Mouse (Mus musculus) liver, embryonic 13.5 days (tissue): Measurements from ENCODE around the gene Dock1. TPM values are rescaled to one million over a fixed set of nuclear protein-coding genes. Genes with fewer than 3 reads are reported as not detected.

Experiments used
- ATAC-seq: fragments of 200-750 bp; cut with Nextera tagmentation; 2 replicates; pipeline ENCODE4 v1.8.0; 2017; ENCODE audit warnings: low read depth, mild to moderate bottlenecking, moderate number of reproducible peaks, moderate library complexity
- DNase-seq: peaks from one replicate; pipeline ENCODE4 v3.0.0; 2022
- H3K27ac ChIP-seq: fragments of 300-500 bp; sonication (generic); 2 replicates; pipeline ENCODE4 v1.5.1; 2015; ENCODE audit warnings: moderate library complexity, mild to moderate bottlenecking, inconsistent platforms
- H3K27me3 ChIP-seq: fragments of 300-500 bp; sonication (generic); 2 replicates; pipeline ENCODE4 v1.6.1; 2015; ENCODE audit warnings: mild to moderate bottlenecking, inconsistent platforms
- H3K36me3 ChIP-seq: fragments of 300-500 bp; sonication (generic); 2 replicates; pipeline ENCODE4 v1.6.1; 2015; ENCODE audit warnings: mild to moderate bottlenecking, inconsistent platforms
- H3K4me1 ChIP-seq: fragments of 300-500 bp; sonication (generic); replicated peaks from 2 replicates; pipeline ENCODE4 v1.6.1; 2015; ENCODE audit warnings: inconsistent platforms
- H3K4me2 ChIP-seq: fragments of 300-500 bp; sonication (generic); 2 replicates; pipeline ENCODE4 v1.6.1; 2015; ENCODE audit warnings: inconsistent platforms, mild to moderate bottlenecking, moderate library complexity
- H3K4me3 ChIP-seq: fragments of 300-500 bp; sonication (generic); replicated peaks from 2 replicates; pipeline ENCODE4 v1.5.1; 2015; ENCODE audit warnings: mild to moderate bottlenecking, inconsistent platforms
- H3K9ac ChIP-seq: fragments of 300-500 bp; sonication (generic); 2 replicates; pipeline ENCODE4 v1.6.1; 2015; ENCODE audit warnings: mild to moderate bottlenecking, inconsistent platforms
- H3K9me3 ChIP-seq: fragments of 300-500 bp; sonication (generic); replicated peaks from 2 replicates; pipeline ENCODE4 v1.6.1; 2016; ENCODE audit warnings: inconsistent platforms
- WGBS: fragments of 180-500 bp; shearing (Covaris S2); methylation state at CpG from one replicate; pipeline ENCODE4 v1.1.7; 2015; ENCODE audit not compliant: insufficient replicate concordance; 5-methylcytosine and 5-hydroxymethylcytosine counted together
- polyA plus RNA-seq: library from polyadenylated mRNA; unstranded; fragments of >200 nt; fragmentation: Nextera tagmentation; extraction: Ambion mirVana; gene quantifications from 2 replicates; pipeline ENCODE4 v1.2.1, GENCODE M21; 2015

The Dock1 gene
- polyA plus RNA-seq, 1 experiment from 2014 or later: 2.6 TPM

GRCm38 (mm10) chr7:134725551-134726529 is 55.4 kb downstream of the Dock1 start:
- ATAC-seq: no peak

DNA sequence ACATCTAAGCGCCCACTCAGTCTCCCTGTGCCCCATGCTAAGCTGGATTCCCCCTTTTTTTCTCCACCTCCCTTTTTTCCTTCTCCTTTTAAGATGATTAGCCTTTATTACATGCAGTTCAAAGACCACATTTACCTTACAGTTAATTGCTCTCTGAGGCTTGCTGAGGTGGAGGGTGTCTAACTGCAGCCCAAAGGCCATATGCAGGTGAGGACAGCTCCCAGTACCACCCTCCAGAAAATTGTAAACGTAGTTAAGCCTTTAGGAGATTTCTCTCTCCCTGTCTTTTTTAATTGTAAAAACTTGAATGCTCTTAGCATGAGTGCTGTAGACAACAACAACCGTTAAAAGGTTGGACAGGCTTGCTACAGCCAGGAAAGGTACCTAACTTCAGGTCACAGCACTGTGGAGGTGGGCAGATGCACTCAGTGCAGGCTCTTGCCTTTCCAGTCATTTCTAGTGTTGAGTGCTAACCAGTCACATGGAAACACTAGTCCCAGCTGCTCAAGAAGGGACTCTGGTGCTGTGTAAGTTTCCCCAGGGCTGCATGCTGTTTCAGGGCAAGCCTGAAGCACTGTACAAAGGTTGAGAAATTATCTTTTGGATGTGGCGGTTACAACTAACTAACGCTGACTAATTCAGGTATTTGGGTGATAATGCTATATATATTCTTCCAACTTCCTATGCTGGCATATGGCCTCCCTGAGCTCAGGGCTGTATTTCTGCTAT is 56.2 kb downstream of the Dock1 start:
- Histone ChIP-seq H3K27me3 (no peaks in the 10 kb centered on the region), H3K4me2 (no peak overlapping the region), H3K9me3 (no peaks in the 10 kb centered on the region), H3K27ac (no peak overlapping the region), H3K4me3 (no peak overlapping the region), H3K9ac (no peak overlapping the region), H3K4me1 (peaks cover 8% of the 10 kb centered on the region; the same call in 1 of the 2 replicates), H3K36me3 (no peaks in the 10 kb centered on the region)
- 73% methylated on average over 5 of the region's 5 CpGs for WGBS
- ATAC-seq (no peak), DNase-seq (no peak)

More at GRCm38 (mm10) chr7:134725551-134726529, 55.4 kb downstream of the Dock1 start:
- Histone ChIP-seq H3K27ac (no peak overlapping the region), H3K9ac (no peak overlapping the region), H3K9me3 (no peaks in the 10 kb centered on the region), H3K4me3 (no peak overlapping the region), H3K27me3 (no peaks in the 10 kb centered on the region), H3K36me3 (no peaks in the 10 kb centered on the region), H3K4me1 (peaks cover 8% of the 10 kb centered on the region; the same call in 1 of the 2 replicates), H3K4me2 (no peak overlapping the region)
- no peak for DNase-seq
- WGBS: 37% methylated on average over 11 of the region's 11 CpGs

DNA sequence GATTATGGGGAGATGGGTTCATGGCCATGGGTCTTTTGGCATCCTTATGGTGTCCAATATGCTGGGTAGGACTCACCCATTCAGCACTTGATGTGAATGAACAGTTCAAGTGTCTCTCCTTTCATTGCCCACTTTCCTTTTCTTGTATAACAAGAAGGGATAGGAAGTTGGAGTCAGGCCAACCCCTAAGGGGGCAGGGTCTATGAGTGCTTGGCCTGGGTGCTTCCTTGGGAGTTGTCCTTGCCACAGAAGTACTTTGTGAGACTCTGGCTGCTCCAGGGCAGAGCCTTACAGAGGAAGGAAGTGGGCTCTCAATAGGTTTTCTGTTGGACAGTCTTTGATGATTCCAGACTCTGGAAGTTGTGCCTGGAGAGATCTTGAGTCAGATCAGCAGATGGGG is 58.9 kb downstream of the Dock1 start:
- Histone ChIP-seq H3K4me3 (no peak overlapping the region), H3K4me1 (peaks cover 8% of the 10 kb centered on the region; the same call in 1 of the 2 replicates), H3K27ac (no peak overlapping the region), H3K9me3 (no peaks in the 10 kb centered on the region), H3K36me3 (no peaks in the 10 kb centered on the region), H3K27me3 (no peaks in the 10 kb centered on the region), H3K9ac (no peak overlapping the region), H3K4me2 (no peak overlapping the region)
- ATAC-seq: no peak
- DNase-seq: no peak

GRCm38 (mm10) chr7:134730406-134731126 is 60.1 kb downstream of the Dock1 start:
- H3K27me3 ChIP-seq: no peaks in the 10 kb centered on the region
- DNase-seq (no peak), ATAC-seq (no peak)
- H3K27ac ChIP-seq: no peak overlapping the region
- no peaks in the 10 kb centered on the region for H3K9me3 ChIP-seq
- no peaks in the 10 kb centered on the region for H3K36me3 ChIP-seq
- 0 out of 2 replicates have a peak, but pooled peaks cover under 1% of the 10 kb centered on the region for H3K4me1 ChIP-seq
- no peak overlapping the region for H3K9ac ChIP-seq
- no peak overlapping the region for H3K4me3 ChIP-seq
- H3K4me2 ChIP-seq: no peak overlapping the region
- 57% methylated on average over 3 of the region's 3 CpGs for WGBS

GRCm38 (mm10) chr7:134747059-134747458 is 76.6 kb downstream of the Dock1 start:
- Histone ChIP-seq H3K4me1 (no peaks in the 10 kb centered on the region), H3K9ac (no peak overlapping the region), H3K36me3 (peaks cover 10% of the 10 kb centered on the region), H3K27ac (no peak overlapping the region), H3K4me3 (no peak overlapping the region), H3K4me2 (no peak overlapping the region), H3K27me3 (no peaks in the 10 kb centered on the region), H3K9me3 (no peaks in the 10 kb centered on the region)
- ATAC-seq (no peak), DNase-seq (no peak)
- 70% methylated on average over 4 of the region's 4 CpGs for WGBS

DNA sequence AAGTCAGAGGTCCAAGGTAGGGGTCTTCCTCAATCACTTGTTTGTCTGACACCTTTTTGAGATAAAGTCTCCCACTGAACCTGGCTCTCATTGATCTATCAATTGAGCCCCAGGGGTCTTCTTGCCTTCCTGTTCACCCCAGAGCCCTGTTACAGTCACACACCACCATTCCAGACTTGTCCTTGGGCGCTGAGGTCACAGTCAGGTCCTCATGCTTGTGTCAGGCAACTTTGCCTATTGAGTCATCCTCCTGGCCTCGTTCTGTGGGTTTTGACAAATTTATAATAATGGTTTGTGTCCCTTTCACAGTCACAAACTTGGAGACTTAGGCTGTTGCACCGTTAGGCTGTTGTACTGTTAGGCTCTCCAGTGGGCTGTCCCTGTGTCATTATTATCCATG is 77.9 kb downstream of the Dock1 start:
- Histone ChIP-seq H3K9me3 (no peaks in the 10 kb centered on the region), H3K4me1 (no peaks in the 10 kb centered on the region), H3K4me2 (no peak overlapping the region), H3K4me3 (no peak overlapping the region), H3K27me3 (no peaks in the 10 kb centered on the region), H3K9ac (no peak overlapping the region), H3K27ac (no peak overlapping the region), H3K36me3 (peaks cover 10% of the 10 kb centered on the region)
- WGBS: 60% methylated on average over 3 of the region's 3 CpGs
- ATAC-seq (no peak), DNase-seq (no peak)

- Histone ChIP-seq H3K27me3 (no peaks in the 10 kb centered on the region), H3K27ac (no peak overlapping the region), H3K36me3 (peaks cover 13% of the 10 kb centered on the region), H3K9me3 (no peaks in the 10 kb centered on the region), H3K4me2 (no peak overlapping the region), H3K4me1 (no peaks in the 10 kb centered on the region), H3K9ac (no peak overlapping the region), H3K4me3 (no peak overlapping the region)
- DNase-seq: no peak
- 58% methylated on average over 1 of the region's 1 CpGs for WGBS
- ATAC-seq: no peak
Measured at GRCm38 (mm10) chr7:134749613-134750012, 79.2 kb downstream of the Dock1 start.

GRCm38 (mm10) chr7:134751496-134751895 is 81.0 kb downstream of the Dock1 start:
- ATAC-seq (no peak), DNase-seq (no peak)
- H3K4me3 ChIP-seq: no peak overlapping the region
- WGBS: 56% methylated on average over 3 of the region's 3 CpGs
- no peaks in the 10 kb centered on the region for H3K9me3 ChIP-seq
- no peak overlapping the region for H3K4me2 ChIP-seq
- H3K27me3 ChIP-seq: no peaks in the 10 kb centered on the region
- H3K4me1 ChIP-seq: no peaks in the 10 kb centered on the region
- H3K27ac ChIP-seq: no peak overlapping the region
- peaks cover 13% of the 10 kb centered on the region for H3K36me3 ChIP-seq
- H3K9ac ChIP-seq: no peak overlapping the region

DNA sequence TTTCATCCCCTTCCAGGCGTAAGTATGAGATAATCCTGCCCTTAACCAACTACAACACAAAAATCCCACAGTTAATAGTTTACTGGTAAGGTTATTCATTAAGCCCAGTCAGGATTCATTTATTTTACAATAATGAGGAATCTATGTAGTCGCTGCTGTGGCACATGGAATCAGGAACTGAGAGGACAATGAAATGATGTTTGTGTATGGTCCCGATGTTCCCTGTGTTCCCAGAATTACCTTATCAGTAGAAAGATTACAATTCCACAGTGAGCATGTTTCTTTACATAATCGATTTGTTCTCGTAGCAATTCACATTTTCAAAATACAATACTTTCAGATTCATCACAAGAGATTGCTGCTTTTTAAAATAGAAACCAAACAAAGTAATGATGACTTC is 83.0 kb downstream of the Dock1 start:
- peaks cover 5% of the 10 kb centered on the region; the same call in 1 of the 2 replicates for H3K36me3 ChIP-seq
- 65% methylated on average over 5 of the region's 5 CpGs for WGBS

DNA sequence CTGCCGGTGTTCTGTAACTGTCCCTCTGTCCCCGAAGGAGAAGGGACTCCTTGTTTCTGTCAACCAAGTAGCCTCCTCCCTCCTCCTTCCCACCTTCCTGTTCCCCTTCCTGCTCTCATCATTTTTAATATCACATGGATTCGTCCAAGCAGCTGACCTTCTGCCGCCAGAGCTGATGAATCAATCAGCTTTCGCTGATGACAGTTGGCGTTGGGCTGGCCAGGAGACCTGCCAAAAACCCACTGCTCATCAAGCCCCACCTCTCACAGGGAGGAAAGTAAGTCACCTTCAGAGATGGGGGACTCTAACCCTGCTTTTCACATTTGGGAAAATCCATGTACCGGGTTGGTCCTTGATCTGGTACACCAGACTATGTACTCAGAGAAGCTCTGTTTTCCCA is 87.2 kb downstream of the Dock1 start:
- ATAC-seq (no peak), DNase-seq (no peak)
- WGBS: 75% methylated on average over 7 of the region's 7 CpGs
- Histone ChIP-seq H3K9me3 (no peaks in the 10 kb centered on the region), H3K27ac (no peak overlapping the region), H3K4me3 (no peak overlapping the region), H3K27me3 (no peaks in the 10 kb centered on the region), H3K36me3 (peaks cover 6% of the 10 kb centered on the region; the same call in 1 of the 2 replicates), H3K9ac (no peak overlapping the region), H3K4me1 (no peaks in the 10 kb centered on the region), H3K4me2 (no peak overlapping the region)

More for the DNA sequence above, 83.0 kb downstream of the Dock1 start:
- no peak for ATAC-seq
- no peaks in the 10 kb centered on the region for H3K9me3 ChIP-seq
- H3K4me1 ChIP-seq: no peaks in the 10 kb centered on the region
- H3K9ac ChIP-seq: no peak overlapping the region
- no peak overlapping the region for H3K4me2 ChIP-seq
- no peaks in the 10 kb centered on the region for H3K27me3 ChIP-seq
- DNase-seq: no peak
- H3K27ac ChIP-seq: no peak overlapping the region
- no peak overlapping the region for H3K4me3 ChIP-seq

GRCm38 (mm10) chr7:134761799-134762198 is 91.3 kb downstream of the Dock1 start:
- Histone ChIP-seq H3K27me3 (no peaks in the 10 kb centered on the region), H3K4me1 (no peaks in the 10 kb centered on the region), H3K27ac (no peak overlapping the region), H3K4me2 (no peak overlapping the region), H3K9ac (no peak overlapping the region), H3K36me3 (peaks cover 3% of the 10 kb centered on the region; the same call in 1 of the 2 replicates), H3K9me3 (no peaks in the 10 kb centered on the region), H3K4me3 (no peak overlapping the region)
- WGBS: 66% methylated on average over 4 of the region's 4 CpGs
- no peak for DNase-seq
- ATAC-seq: no peak
